Mouse (Mus musculus): Measurements from ENCODE around the gene Lhfp.
"Not testable (repeated sequence)": the region's sequence is repeated elsewhere in the genome, so short reads cannot be mapped to it uniquely, and the experiment has no call there.

Gene Lhfp

GRCm38 (mm10) chr3:53101711-53102110 is 60.4 kb downstream of the Lhfp start:
- peak; percentile 76 for DNase-seq

- peak; percentile 78 for DNase-seq
These were observed 60.9 kb downstream of the Lhfp start for GRCm38 (mm10) chr3:53102131-53102756.

- DNase-seq = peak; percentile 31
These were observed 61.4 kb downstream of the Lhfp start for GRCm38 (mm10) chr3:53102757-53103153.

GRCm38 (mm10) chr3:53108594-53109373 is 67.5 kb downstream of the Lhfp start:
- DNase-seq = no peak

- peak; percentile 88 for DNase-seq
These were observed 68.6 kb downstream of the Lhfp start for GRCm38 (mm10) chr3:53109879-53110278.

GRCm38 (mm10) chr3:53112048-53112447 is 70.7 kb downstream of the Lhfp start:
- no peak for DNase-seq

GRCm38 (mm10) chr3:53118755-53119154 is 77.4 kb downstream of the Lhfp start:
- not testable (repeated sequence) for DNase-seq

GRCm38 (mm10) chr3:53119978-53120377 is 78.7 kb downstream of the Lhfp start:
- peak; percentile 36 for DNase-seq

GRCm38 (mm10) chr3:53125495-53125894 is 84.2 kb downstream of the Lhfp start:
- peak; percentile 34 for DNase-seq

- peak; percentile 82 for DNase-seq
These were observed 97.5 kb downstream of the Lhfp start for GRCm38 (mm10) chr3:53138785-53139184.

- DNase-seq = peak; percentile 68
These were observed 97.9 kb downstream of the Lhfp start for GRCm38 (mm10) chr3:53139205-53139604.

- DNase-seq = no peak
These were observed 98.3 kb downstream of the Lhfp start for GRCm38 (mm10) chr3:53139642-53140041.

- DNase-seq = peak; percentile 95
These were observed 101.2 kb downstream of the Lhfp start for GRCm38 (mm10) chr3:53142528-53142927.

GRCm38 (mm10) chr3:53145526-53145925 is 104.2 kb downstream of the Lhfp start:
- peak; percentile 69 for DNase-seq

GRCm38 (mm10) chr3:53145946-53146345 is 104.6 kb downstream of the Lhfp start:
- peak; percentile 19 for DNase-seq

GRCm38 (mm10) chr3:53147001-53147400 is 105.7 kb downstream of the Lhfp start:
- peak; percentile 71 for DNase-seq

- peak; percentile 78 for DNase-seq
These were observed 107.4 kb downstream of the Lhfp start for GRCm38 (mm10) chr3:53148751-53149150.

- peak; percentile 70 for DNase-seq
These were observed 108.4 kb downstream of the Lhfp start for GRCm38 (mm10) chr3:53149625-53150320.

- DNase-seq = peak; percentile 12
These were observed 109.8 kb downstream of the Lhfp start for GRCm38 (mm10) chr3:53151081-53151480.

- peak; percentile 53 for DNase-seq
These were observed 110.3 kb downstream of the Lhfp start for GRCm38 (mm10) chr3:53151607-53152006.

GRCm38 (mm10) chr3:53161963-53162362 is 120.6 kb downstream of the Lhfp start:
- DNase-seq = no peak

- DNase-seq = peak; percentile 98
These were observed 124.0 kb downstream of the Lhfp start for GRCm38 (mm10) chr3:53165281-53165680.

- peak; percentile 98 for DNase-seq
These were observed 124.7 kb downstream of the Lhfp start for GRCm38 (mm10) chr3:53166001-53166400.

- DNase-seq = no peak
These were observed 128.2 kb downstream of the Lhfp start for GRCm38 (mm10) chr3:53169486-53169885.
